Mouse (Mus musculus) gastrocnemius, postnatal 14 days (tissue): ENCODE data around the gene Simc1. TPM values are rescaled to one million over a fixed set of nuclear protein-coding genes. Genes with fewer than 3 reads are reported as not detected.
"Not testable (repeated sequence)": the region's sequence is repeated elsewhere in the genome, so short reads cannot be mapped to it uniquely, and the experiment has no call there.

Source experiments
- DNase-seq: peaks from one replicate; pipeline ENCODE4 v3.0.0; 2021; ENCODE audit warnings: mixed read lengths
- intact Hi-C: fragments of 180-260 bp; cut with DNase I; formaldehyde crosslinking; loops from one replicate; pipeline ENCODE4 v1.15.1; 2025; ENCODE audit warnings: low total_unique reads
- long read RNA-seq, 2 experiments: library from polyadenylated mRNA; stranded (forward); transcript quantifications; one replicate each; pipeline ENCODE4 v2.0.0; 2021
- total RNA-seq, 2 experiments: library from RNA; stranded (reverse); gene quantifications; 2 replicates each; pipeline ENCODE4 v1.2.3; 2021

Gene Simc1
- total RNA-seq, result 1 to 10 TPM; 1.7 to 2.4 TPM
- long read RNA-seq, experiment 1, full-length matches to known transcripts, result 1 of 2 reads
- long read RNA-seq, experiment 1, partial matches to known transcripts, result 1 of 2 reads
- long read RNA-seq, experiment 1, other reads (novel, unspliced or antisense), result 0 of 2 reads
- long read RNA-seq, experiment 2, full-length matches to known transcripts, result 3 of 4 reads
- long read RNA-seq, experiment 2, partial matches to known transcripts, result 1 of 4 reads
- long read RNA-seq, experiment 2, other reads (novel, unspliced or antisense), result 0 of 4 reads

GRCm38 (mm10) chr13:54503604-54504521 is at the start of gene Simc1:
Simc1 (plus strand) TSS chr13:54503779.
- intact Hi-C loops, result no loop called here

GRCm38 (mm10) chr13:54457062-54457461 is 46.5 kb upstream of the Simc1 start:
- intact Hi-C loops, result no loop called here
- no peak for DNase-seq

More at GRCm38 (mm10) chr13:54503604-54504521, at the start of gene Simc1:
- DNase-seq, result peak; percentile 78

- DNase-seq, result no peak
- intact Hi-C loops, result no loop called here
Measured at GRCm38 (mm10) chr13:54459282-54459681, 44.3 kb upstream of the Simc1 start.

GRCm38 (mm10) chr13:54468098-54469011 is 35.2 kb upstream of the Simc1 start, which contains the start of gene Thoc3:
Thoc3 (minus strand) TSS chr13:54468849.
- DNase-seq, result peak; percentile 88
- intact Hi-C loops, result no loop called here

GRCm38 (mm10) chr13:54469012-54469354 is 34.6 kb upstream of the Simc1 start:
- DNase-seq, result no peak
- intact Hi-C loops, result no loop called here

GRCm38 (mm10) chr13:54471967-54472366 is 31.6 kb upstream of the Simc1 start:
- DNase-seq, result no peak
- intact Hi-C loops, result no loop called here

- intact Hi-C loops, result no loop called here
- no peak for DNase-seq
Measured at GRCm38 (mm10) chr13:54474996-54475395, 28.6 kb upstream of the Simc1 start.

GRCm38 (mm10) chr13:54475702-54476101 is 27.9 kb upstream of the Simc1 start:
- DNase-seq, result no peak
- intact Hi-C loops, result no loop called here

- DNase-seq, result no peak
- intact Hi-C loops, result no loop called here
Measured at GRCm38 (mm10) chr13:54479286-54479685, 24.3 kb upstream of the Simc1 start.

GRCm38 (mm10) chr13:54481498-54481897 is 22.1 kb upstream of the Simc1 start:
- no peak for DNase-seq
- intact Hi-C loops, result no loop called here

GRCm38 (mm10) chr13:54490411-54490810 is 13.2 kb upstream of the Simc1 start:
- DNase-seq, result no peak
- intact Hi-C loops, result no loop called here

- intact Hi-C loops, result no loop called here
- no peak for DNase-seq
Measured at GRCm38 (mm10) chr13:54491381-54491780, 12.2 kb upstream of the Simc1 start.

GRCm38 (mm10) chr13:54499551-54499950 is 4.0 kb upstream of the Simc1 start:
- intact Hi-C loops, DNase-seq: not testable (repeated sequence)

GRCm38 (mm10) chr13:54501352-54501751 is 2.2 kb upstream of the Simc1 start:
- intact Hi-C loops, result no loop called here
- DNase-seq, result no peak

GRCm38 (mm10) chr13:54501957-54502690 is 1.5 kb upstream of the Simc1 start:
- no peak for DNase-seq
- intact Hi-C loops, result no loop called here

- intact Hi-C loops, result no loop called here
- no peak for DNase-seq
Measured at GRCm38 (mm10) chr13:54503278-54503603, 338 bp upstream of the Simc1 start.

- DNase-seq, result no peak
- intact Hi-C loops, result no loop called here
Measured at GRCm38 (mm10) chr13:54504611-54505260, 1.2 kb downstream of the Simc1 start.

- intact Hi-C loops, result no loop called here
- no peak for DNase-seq
Measured at GRCm38 (mm10) chr13:54505920-54506319, 2.3 kb downstream of the Simc1 start.

- intact Hi-C loops, result no loop called here
- DNase-seq, result no peak
Measured at GRCm38 (mm10) chr13:54520221-54520620, 16.6 kb downstream of the Simc1 start.
